Mouse (Mus musculus) limb, embryonic 12.5 days (tissue): Measurements from ENCODE around the gene Wdr18. TPM values are rescaled to one million over a fixed set of nuclear protein-coding genes. Genes with fewer than 3 reads are reported as not detected.

ENCODE experiments used
- ATAC-seq: fragments of 200-750 bp; cut with Nextera tagmentation; 2 replicates; pipeline ENCODE4 v1.8.0; 2017; ENCODE audit warnings: low read depth, moderate TSS enrichment; ENCODE audit not compliant: insufficient number of reproducible peaks, insufficient read depth, low FRiP score, low TSS enrichment
- H3K27ac ChIP-seq: fragments of 300-500 bp; sonication (generic); 2 replicates; pipeline ENCODE4 v1.5.1; 2016; ENCODE audit warnings: mild to moderate bottlenecking, moderate library complexity
- H3K27me3 ChIP-seq: fragments of 300-500 bp; sonication (generic); 2 replicates; pipeline ENCODE4 v1.6.1; 2016; ENCODE audit warnings: mild to moderate bottlenecking, moderate library complexity
- H3K36me3 ChIP-seq: fragments of 300-500 bp; sonication (generic); 2 replicates; pipeline ENCODE4 v1.6.1; 2016; ENCODE audit warnings: mild to moderate bottlenecking, moderate library complexity
- H3K4me1 ChIP-seq: fragments of 300-500 bp; sonication (generic); replicated peaks from 2 replicates; pipeline ENCODE4 v1.6.1; 2016
- H3K4me2 ChIP-seq: fragments of 300-500 bp; sonication (generic); 2 replicates; pipeline ENCODE4 v1.6.1; 2016; ENCODE audit warnings: mild to moderate bottlenecking, moderate library complexity
- H3K4me3 ChIP-seq: fragments of 300-500 bp; sonication (generic); replicated peaks from 2 replicates; pipeline ENCODE4 v1.5.1; 2016; ENCODE audit warnings: mild to moderate bottlenecking
- H3K9ac ChIP-seq: fragments of 300-500 bp; sonication (generic); replicated peaks from 2 replicates; pipeline ENCODE4 v1.6.1; 2016; ENCODE audit warnings: mild to moderate bottlenecking, moderate library complexity
- H3K9me3 ChIP-seq: fragments of 300-500 bp; sonication (generic); 2 replicates; pipeline ENCODE4 v1.6.1; 2016; ENCODE audit warnings: mild to moderate bottlenecking, moderate library complexity
- WGBS: fragments of 180-500 bp; shearing (Covaris S2); methylation state at CpG from one replicate; pipeline ENCODE4 v1.1.7; 2016; 5-methylcytosine and 5-hydroxymethylcytosine counted together
- polyA plus RNA-seq: library from polyadenylated mRNA; unstranded; fragments of >200 nt; fragmentation: Nextera tagmentation; extraction: Ambion mirVana; gene quantifications from 2 replicates; pipeline ENCODE4 v1.2.1, GENCODE M21; 2016

The Wdr18 gene
- polyA plus RNA-seq, 1 experiment from 2014 or later, result 120 TPM

DNA sequence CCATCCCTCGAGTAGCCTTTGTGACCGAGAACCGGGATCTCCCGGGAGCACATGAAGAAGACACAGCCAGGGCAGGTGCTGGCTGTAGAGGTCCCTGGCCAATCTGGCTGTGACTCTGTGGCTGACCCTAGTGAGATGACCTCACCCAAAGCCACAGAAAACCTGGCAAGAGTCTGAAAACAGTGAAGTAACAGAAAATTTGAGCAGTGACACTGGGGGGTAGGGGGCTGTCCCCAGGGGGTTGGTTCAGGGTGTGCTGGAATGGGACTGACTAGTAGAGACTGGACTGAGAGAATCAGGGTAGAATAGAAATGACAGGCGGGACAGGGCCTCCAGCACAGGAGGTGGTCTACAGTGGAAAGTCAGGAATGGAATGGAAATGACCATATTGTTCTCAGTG lies 23.3 kb downstream of the Wdr18 start:
- ATAC-seq, result no peak
- Histone ChIP-seq H3K9me3 (no peaks in the 10 kb centered on the region), H3K27me3 (no peaks in the 10 kb centered on the region), H3K4me1 (peaks cover 42% of the 10 kb centered on the region), H3K4me3 (peak overlapping the region; percentile 76), H3K36me3 (peaks cover 24% of the 10 kb centered on the region), H3K9ac (peak overlapping the region; percentile 86; the same call in 1 of the 2 replicates), H3K27ac (peak overlapping the region; percentile 93; the same call in 1 of the 2 replicates), H3K4me2 (peak overlapping the region; percentile 94)
- WGBS, result 76% methylated on average over 5 of the region's 5 CpGs

DNA sequence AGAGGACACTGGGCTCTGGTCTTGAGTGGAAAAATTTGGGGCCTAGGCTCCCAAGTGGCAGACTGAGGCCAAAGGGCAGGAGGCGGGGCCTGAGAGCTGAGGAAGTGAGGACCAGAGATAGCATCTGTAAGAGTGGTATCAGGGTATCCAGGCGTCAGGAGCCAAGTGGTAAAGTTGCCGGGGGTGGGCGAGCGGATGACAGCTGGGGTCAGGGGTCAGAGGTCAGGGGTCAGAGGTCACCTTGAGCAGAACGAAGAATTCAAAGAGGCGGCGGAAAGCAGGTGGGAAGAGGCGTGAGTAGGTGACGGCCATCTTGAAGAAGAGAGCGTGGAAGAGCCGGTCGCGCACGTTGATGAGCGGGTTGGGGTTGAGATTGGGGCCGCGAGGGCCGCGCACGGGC lies 23.7 kb downstream of the Wdr18 start:
- H3K4me2 ChIP-seq, result peak overlapping the region; percentile 94
- peaks cover 19% of the 10 kb centered on the region for H3K36me3 ChIP-seq
- H3K4me1 ChIP-seq, result peaks cover 44% of the 10 kb centered on the region
- no peak for ATAC-seq
- peak overlapping the region; percentile 86 for H3K9ac ChIP-seq
- peak overlapping the region; percentile 93 for H3K27ac ChIP-seq
- WGBS, result 1% methylated on average over 21 of the region's 21 CpGs
- H3K4me3 ChIP-seq, result peak overlapping the region; percentile 76
- H3K9me3 ChIP-seq, result no peaks in the 10 kb centered on the region
- H3K27me3 ChIP-seq, result 0 out of 2 replicates have a peak, but pooled peaks cover 3% of the 10 kb centered on the region

DNA sequence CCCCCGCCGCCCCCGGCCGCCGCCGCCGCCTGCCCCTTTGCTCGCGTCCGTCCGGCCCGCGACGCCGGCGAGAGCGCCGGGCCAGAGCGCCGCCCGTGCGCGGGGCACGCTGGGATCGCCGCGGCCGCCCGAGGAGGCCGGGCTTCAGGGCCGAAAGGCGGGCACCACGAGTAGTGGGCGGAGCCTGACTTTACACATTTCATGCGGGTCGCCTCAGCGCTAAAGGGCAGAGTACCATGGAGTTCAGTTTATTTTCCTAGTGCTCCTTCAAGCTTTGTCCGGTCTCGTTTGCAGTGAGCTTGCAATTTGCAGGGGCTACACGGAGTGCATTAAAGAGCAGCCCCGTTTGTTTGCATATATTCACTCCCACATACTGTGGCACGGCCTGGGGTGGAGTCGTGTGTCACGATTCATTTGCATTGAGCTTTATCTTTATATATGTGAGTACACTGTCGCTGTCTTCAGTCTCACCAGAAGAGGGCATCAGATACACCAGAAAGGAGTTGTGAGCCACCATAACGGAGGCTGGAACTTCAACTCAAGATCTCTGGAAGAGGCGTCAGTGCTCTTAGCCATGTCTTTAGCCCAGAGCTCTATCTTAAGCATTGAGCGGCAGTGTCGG lies 24.4 kb downstream of the Wdr18 start, which contains the start of gene Tmem259:
Tmem259 (minus strand) TSS at position 136 of the 622 bp plus-strand sequence.
- ATAC-seq, result peak; percentile 79
- peak within 1 kb of the TSS; percentile 93 for H3K27ac ChIP-seq
- H3K27me3 ChIP-seq, result 0 out of 2 replicates have a peak, but pooled peaks cover 3% of the 10 kb centered on the region
- peak within 1 kb of the TSS; percentile 94 for H3K4me2 ChIP-seq
- no peaks in the 10 kb centered on the region for H3K9me3 ChIP-seq
- peaks cover 13% of the 10 kb centered on the region for H3K36me3 ChIP-seq
- under 1% methylated on average over 49 of the region's 49 CpGs for WGBS
- H3K4me1 ChIP-seq, result peaks cover 50% of the 10 kb centered on the region
- H3K9ac ChIP-seq, result peak within 1 kb of the TSS; percentile 86
- H3K4me3 ChIP-seq, result peak within 1 kb of the TSS; percentile 76

DNA sequence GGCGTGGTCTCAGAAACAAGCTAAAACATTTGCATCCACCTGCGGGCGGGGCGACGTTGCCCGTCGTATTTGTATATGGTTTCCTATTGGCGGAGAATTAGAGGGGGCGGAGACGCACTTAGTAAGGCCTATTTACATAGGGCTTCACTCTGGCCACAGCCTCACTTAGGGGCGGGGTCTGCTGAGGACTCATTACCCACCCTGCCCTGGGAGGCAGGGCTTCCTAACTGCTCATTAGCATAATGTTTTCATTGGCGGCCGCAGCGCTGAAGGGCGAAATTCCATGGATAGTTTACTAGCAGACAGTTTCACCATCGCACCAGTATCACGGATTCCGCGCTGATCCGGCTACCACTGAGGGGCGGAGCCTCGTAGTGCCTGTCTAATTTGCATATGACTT lies 24.9 kb downstream of the Wdr18 start:
- 0 out of 2 replicates have a peak, but pooled peaks cover 3% of the 10 kb centered on the region for H3K27me3 ChIP-seq
- WGBS, result under 1% methylated on average over 22 of the region's 22 CpGs
- H3K27ac ChIP-seq, result peak overlapping the region; percentile 93
- peak overlapping the region; percentile 86 for H3K9ac ChIP-seq
- H3K4me2 ChIP-seq, result peak overlapping the region; percentile 94
- peaks cover 8% of the 10 kb centered on the region; the same call in 1 of the 2 replicates for H3K36me3 ChIP-seq
- H3K9me3 ChIP-seq, result no peaks in the 10 kb centered on the region
- ATAC-seq, result peak; percentile 92
- peak overlapping the region; percentile 76 for H3K4me3 ChIP-seq
- peaks cover 56% of the 10 kb centered on the region for H3K4me1 ChIP-seq

DNA sequence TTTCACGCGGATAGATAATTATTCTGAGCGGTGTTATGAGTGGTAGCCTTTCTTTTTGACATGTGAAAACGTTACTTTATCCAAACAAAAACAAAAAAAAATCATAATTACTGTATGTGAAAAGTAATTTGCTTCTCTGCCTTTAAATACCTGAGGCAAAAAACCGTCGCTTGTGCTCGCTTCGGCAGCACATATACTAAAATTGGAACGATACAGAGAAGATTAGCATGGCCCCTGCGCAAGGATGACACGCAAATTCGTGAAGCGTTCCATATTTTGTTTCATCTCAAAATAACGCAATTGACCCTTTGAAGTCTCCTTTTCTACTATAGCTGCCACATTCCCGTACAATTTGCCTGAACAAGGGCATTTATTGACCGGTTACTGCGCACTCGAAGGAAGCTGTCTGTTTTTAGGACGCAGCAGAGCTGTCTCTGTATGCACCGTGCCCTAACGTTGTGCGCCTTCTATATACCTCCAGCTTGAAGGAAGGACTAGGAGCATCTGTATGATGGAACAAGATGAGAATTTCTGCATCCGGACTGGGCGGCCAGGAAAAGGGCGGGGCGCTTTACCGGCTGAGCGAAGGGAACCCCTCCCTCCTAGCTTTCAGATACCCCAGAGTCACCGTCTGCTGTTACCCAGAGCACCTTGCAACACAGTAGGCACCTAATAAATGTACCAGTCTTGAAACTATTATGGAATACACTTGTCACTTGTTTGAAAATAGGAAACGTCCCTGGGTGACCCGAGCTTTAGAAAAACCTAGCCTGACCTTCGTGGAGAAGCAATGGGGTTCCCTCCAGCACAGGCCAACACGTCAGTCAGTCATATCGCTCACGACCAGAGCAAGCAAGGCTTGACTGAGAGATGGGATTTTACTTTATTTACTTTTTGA lies 25.6 kb downstream of the Wdr18 start:
- peak overlapping the region; percentile 76 for H3K4me3 ChIP-seq
- H3K27ac ChIP-seq, result peak overlapping the region; percentile 93
- peaks cover 4% of the 10 kb centered on the region; the same call in 1 of the 2 replicates for H3K36me3 ChIP-seq
- H3K27me3 ChIP-seq, result 0 out of 2 replicates have a peak, but pooled peaks cover 3% of the 10 kb centered on the region
- H3K4me2 ChIP-seq, result peak overlapping the region; percentile 94
- WGBS, result 5% methylated on average over 35 of the region's 35 CpGs
- ATAC-seq, result no peak
- H3K4me1 ChIP-seq, result peaks cover 61% of the 10 kb centered on the region
- no peaks in the 10 kb centered on the region for H3K9me3 ChIP-seq
- H3K9ac ChIP-seq, result peak overlapping the region; percentile 56

DNA sequence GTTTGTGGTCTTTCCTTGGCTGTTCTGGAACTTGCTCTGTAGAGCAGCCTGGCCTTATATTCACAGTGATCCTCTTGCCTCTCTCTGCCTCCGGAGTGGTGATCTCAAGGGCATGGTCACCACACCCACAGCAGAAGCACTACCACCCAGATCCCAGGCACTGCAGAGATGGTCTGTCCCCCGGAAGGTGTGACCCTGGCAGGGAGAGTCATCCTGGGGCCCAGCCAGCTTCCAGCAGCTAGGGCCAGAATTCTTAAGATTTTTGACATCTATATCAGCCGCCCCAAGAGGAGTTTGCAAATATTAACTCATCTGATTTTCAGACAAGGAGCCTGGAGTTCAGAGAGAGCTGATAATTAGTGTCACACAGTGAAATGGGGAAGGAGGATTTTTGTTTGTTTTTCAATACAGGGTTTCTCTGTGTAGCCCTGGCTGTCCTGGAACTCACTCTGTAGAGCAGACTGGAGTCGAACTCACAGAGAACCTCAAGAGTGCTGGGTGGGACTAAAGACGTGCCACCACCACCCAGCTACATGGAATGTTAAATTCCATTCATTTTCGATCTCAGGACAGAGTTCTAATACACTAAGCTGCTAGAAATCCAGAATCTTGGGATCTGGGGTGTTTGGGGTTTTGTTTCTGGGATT lies 26.4 kb downstream of the Wdr18 start:
- H3K9me3 ChIP-seq, result 0 out of 2 replicates have a peak, but pooled peaks cover 7% of the 10 kb centered on the region
- 44% methylated on average over 6 of the region's 6 CpGs for WGBS
- ATAC-seq, result no peak
- peak overlapping the region; percentile 94 for H3K4me2 ChIP-seq
- peak overlapping the region; percentile 40; the same call in 1 of the 2 replicates for H3K9ac ChIP-seq
- H3K4me1 ChIP-seq, result peaks cover 61% of the 10 kb centered on the region
- peaks cover 8% of the 10 kb centered on the region for H3K36me3 ChIP-seq
- peak overlapping the region; percentile 76 for H3K4me3 ChIP-seq
- H3K27me3 ChIP-seq, result 0 out of 2 replicates have a peak, but pooled peaks cover 3% of the 10 kb centered on the region
- H3K27ac ChIP-seq, result peak overlapping the region; percentile 93; the same call in 1 of the 2 replicates

DNA sequence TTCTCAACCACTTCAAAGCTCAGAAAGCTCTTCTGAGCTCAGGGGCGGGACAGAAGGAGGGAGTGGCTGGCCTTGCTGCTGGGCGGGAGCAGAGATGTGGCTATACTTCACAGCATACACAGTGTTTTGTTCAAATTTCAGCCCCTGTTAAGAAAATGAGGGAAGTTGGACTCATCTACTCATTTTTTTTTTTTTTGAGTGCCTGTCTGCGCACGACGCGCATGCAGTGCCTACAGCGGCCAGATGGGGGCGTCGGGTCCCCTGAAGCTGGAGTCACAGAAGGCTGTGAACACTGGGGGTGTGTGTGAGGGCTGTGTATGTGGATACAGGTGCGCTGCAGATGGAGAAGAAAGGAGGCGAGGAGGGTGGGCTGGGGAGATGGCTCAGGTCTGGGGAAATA lies 27.0 kb downstream of the Wdr18 start:
- ATAC-seq, result no peak
- 4% methylated on average over 11 of the region's 11 CpGs for WGBS
- Histone ChIP-seq H3K9ac (no peak overlapping the region), H3K27me3 (0 out of 2 replicates have a peak, but pooled peaks cover 3% of the 10 kb centered on the region), H3K36me3 (peaks cover 14% of the 10 kb centered on the region), H3K9me3 (0 out of 2 replicates have a peak, but pooled peaks cover 12% of the 10 kb centered on the region), H3K4me2 (peak overlapping the region; percentile 94), H3K4me3 (0 out of 2 replicates have a peak overlapping the region, but pooled peaks have one; percentile 76), H3K4me1 (peaks cover 57% of the 10 kb centered on the region), H3K27ac (peak overlapping the region; percentile 90)

DNA sequence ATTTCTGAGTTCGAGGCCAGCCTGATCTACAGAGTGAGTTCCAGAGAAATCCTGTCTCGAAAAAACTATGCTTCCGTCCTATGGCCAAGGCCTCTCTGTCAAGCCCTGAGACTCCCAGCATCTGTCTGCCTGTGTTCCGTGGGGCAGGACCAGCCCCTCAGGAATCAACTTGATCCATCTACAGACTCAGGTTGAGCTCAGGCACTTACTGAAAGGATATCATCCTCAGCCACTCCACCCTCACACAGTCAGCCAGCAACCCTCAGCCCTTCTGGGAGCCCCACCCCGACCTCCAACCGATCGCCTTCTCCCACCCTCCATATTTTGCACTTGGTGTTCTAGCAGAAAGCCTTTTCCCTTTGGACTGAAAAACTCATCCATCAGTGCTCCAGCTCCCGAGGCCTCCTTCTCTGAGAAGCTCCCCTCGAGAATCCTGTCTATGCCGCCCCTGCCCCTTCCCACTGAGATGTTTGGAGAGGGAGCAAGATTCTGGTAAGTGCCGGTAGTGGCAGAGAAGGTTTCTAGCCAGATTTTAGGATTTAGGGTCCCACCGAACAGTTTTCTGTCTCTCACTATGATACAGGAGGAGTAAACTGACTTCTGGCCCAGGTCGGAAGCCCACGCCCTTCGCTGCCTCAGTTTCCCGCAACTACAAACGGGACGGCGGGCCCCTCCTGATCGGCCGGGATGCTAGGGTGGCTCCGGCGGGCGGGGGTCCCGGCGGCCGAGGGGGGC lies 28.0 kb downstream of the Wdr18 start:
- Histone ChIP-seq H3K27me3 (0 out of 2 replicates have a peak, but pooled peaks cover 3% of the 10 kb centered on the region), H3K9ac (peak overlapping the region; percentile 78), H3K36me3 (peaks cover 24% of the 10 kb centered on the region), H3K4me2 (peak overlapping the region; percentile 94), H3K4me3 (peak overlapping the region; percentile 76), H3K4me1 (peaks cover 50% of the 10 kb centered on the region), H3K9me3 (0 out of 2 replicates have a peak, but pooled peaks cover 12% of the 10 kb centered on the region), H3K27ac (peak overlapping the region; percentile 90)
- ATAC-seq, result no peak
- 8% methylated on average over 27 of the region's 27 CpGs for WGBS

DNA sequence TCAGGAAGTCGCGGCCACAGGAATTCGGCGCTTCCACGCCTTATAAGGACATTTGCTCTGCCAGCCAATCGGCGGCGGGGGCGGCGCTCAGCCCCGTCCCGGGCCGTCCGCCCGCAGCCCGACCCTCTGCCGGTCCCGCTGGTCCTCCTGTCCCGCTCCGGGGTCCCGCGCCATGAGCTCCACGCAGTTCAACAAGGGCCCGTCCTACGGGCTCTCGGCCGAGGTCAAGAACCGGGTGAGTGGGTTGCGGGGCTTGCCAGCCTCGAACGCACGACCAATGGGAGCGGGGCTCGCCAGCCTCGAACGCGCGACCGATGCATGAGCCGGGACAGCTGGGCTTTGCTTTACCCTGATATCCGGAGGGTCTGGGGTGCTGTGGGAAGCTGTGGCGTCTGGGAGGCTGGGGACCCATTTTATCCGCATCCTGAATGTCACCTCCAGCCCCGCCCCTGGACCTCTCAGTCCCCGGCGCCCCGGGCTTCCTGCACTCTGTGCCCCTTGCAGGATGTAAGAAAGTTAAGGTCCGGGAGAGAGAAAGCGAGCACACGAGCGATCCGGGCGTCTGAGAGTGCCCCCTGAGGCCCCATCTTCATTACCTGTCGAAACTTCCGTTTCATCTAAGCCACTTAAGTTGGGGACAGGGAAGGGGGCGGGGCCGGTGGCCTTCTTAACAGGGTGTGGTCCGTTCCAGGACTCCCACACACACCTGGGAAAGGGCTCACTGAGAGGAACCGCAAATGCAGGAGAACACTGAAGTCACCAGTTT lies 28.7 kb downstream of the Wdr18 start, which contains the start of gene Cnn2:
Cnn2 (plus strand) TSS at position 79 of the 766 bp plus-strand sequence.
- under 1% methylated on average over 59 of the region's 59 CpGs for WGBS
- ATAC-seq, result no peak

More for the DNA sequence above, 28.7 kb downstream of the Wdr18 start, which contains the start of gene Cnn2:
- Histone ChIP-seq H3K27me3 (0 out of 2 replicates have a peak, but pooled peaks cover 3% of the 10 kb centered on the region), H3K4me3 (peak within 1 kb of the TSS; percentile 76), H3K9me3 (0 out of 2 replicates have a peak, but pooled peaks cover 12% of the 10 kb centered on the region), H3K4me1 (peaks cover 43% of the 10 kb centered on the region), H3K9ac (peak within 1 kb of the TSS; percentile 78), H3K4me2 (peak within 1 kb of the TSS; percentile 94), H3K27ac (peak within 1 kb of the TSS; percentile 90), H3K36me3 (peaks cover 31% of the 10 kb centered on the region)
